Mouse (Mus musculus) thymus, postnatal 0 days (tissue): ENCODE measurements around the gene Smyd4. TPM values are rescaled to one million over a fixed set of nuclear protein-coding genes. Genes with fewer than 3 reads are reported as not detected.

ENCODE experiments used
- DNase-seq: peaks from one replicate; pipeline ENCODE4 v3.0.0-alpha.2; 2015; ENCODE audit warnings: low spot score
- microRNA-seq: library from miRNA; unstranded; fragments of <30 nt; microRNA quantifications from one replicate; pipeline ENCODE4, GENCODE M21; 2016; ENCODE audit warnings: borderline number of aligned reads
- polyA plus RNA-seq: library from polyadenylated mRNA; unstranded; fragments of >200 nt; fragmentation: Nextera tagmentation; extraction: Ambion mirVana; gene quantifications from 2 replicates; pipeline ENCODE4 v1.2.1, GENCODE M21; 2015

Smyd4 gene
- polyA plus RNA-seq, 1 experiment from 2014 or later: 9.5 TPM

DNA sequence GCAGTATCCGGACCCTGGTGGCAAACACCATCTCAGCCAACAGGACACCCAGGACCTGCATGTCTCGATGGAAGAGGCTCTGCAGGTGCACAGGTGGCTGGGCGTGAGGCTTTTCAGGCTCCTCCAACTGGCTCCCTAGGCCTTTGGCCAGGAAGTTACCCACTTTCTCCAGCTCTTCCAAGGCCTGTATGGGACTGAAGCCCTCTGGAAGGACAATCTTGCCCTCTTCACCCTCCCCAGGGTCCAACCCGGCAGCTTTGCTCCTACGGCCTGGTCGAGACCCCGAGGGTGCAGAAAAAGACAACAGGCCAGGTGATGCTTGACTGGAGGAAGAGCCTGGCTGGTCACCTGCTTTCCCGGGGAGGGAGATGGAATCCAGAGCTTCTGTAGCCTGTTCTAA, 103.8 kb downstream of the Smyd4 start:
- no peak for DNase-seq

DNA sequence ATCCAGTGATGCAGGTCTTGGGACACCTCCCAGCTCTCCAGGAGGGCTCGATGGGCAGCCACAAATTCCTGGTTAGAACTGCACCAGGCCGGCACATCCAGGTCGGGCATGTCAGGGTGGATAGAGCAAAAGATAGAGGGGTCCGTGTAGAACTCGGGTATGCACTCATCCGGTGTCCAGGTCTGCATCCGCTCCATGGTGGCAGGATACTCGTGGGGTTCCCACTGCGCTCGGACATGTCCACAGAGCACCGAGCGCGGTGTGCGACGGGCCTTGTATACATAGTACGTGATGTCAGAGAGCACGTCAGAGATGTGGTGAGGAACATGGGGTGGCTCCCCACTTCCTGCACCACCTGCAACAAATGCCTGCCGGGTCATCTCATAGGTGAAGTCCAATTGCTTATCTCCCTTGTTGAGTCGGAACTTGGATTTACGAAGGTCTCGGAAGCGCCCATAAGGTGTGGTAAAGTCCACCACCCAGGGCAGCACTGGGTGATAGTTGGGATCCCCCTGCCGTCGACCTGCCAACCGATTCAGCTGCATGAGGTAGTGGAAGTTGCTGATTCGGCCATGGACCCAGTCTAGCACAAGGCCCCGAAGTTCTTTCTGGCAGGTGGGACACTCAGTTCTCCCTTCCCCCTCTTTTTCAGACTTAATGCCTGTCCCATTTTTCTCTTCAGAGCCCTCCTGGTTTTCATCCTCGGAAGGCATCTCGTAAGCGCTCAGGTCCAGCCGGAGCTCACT, 104.8 kb downstream of the Smyd4 start:
- DNase-seq: no peak

DNA sequence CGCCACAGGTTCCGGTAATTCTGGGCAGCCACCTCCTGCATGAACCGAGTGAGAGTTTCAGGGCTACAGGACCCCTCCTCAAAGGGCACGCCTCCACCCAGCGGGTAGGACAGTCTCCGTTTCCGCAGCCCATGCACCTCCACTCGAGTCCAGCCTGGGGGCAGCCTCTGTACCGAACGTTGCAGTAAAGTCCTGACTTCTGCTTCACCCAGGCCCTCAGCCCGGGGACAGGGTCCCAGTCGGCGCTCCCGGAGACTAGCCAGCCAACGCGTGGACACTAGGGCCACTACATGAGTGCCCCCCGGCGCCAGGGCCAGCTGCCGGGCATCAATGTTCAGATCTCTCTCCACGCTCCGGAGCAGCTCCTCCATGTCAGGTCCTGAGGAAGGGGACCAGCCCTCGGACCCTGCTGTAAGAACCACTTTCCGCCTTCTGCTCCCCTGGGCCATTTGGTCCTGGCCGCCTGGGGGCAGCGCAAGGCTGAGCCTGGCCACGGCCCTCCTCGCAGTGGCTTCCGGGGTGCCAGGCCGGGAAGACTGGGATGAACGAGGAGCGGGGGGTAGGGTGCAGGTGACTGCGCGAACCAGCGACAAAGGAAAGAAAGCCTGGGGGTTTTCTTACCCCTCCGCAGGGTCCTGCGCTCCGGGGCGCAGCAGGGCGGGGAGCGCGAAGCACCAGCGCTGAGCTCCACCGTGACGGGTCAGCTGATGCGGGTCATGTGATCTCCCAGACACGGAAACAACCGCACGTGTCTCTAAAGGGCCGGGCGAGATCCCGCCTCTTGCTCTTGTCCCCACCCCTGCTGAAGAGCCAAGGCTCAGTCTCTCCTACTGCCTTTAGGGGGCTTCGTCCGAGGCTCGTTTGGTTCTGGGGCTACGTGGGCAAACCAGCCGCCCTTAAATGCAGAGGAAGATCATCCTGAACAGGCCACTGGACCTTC, 106.0 kb downstream of the Smyd4 start, which contains the start of gene Wdr81:
TSS of gene Wdr81 (minus strand) at position 727 of the 940 bp plus-strand sequence.
- peak; percentile 92 for DNase-seq

Small RNA genes lying within 50 kb of the gene (microRNA-seq; reads per million reads assigned to microRNA genes)
- not detected for gene Gm47300

Other genes with a start within 250 kb of the Smyd4 start
- 8.3 and 11.0 TPM in 2 replicates for gene Hic1, start 178.9 kb upstream of the Smyd4 start, polyA plus RNA-seq
- gene Ovca2, start 169.6 kb upstream of the Smyd4 start, polyA plus RNA-seq: 34.2 and 37.7 TPM in 2 replicates
- 14.0 and 14.1 TPM in 2 replicates for gene Dph1, start 157.2 kb upstream of the Smyd4 start, polyA plus RNA-seq
- gene Rtn4rl1, start 154.7 kb upstream of the Smyd4 start, polyA plus RNA-seq: 7.8 and 8.1 TPM in 2 replicates
- gene Rpa1, start 109 bp upstream of the Smyd4 start, polyA plus RNA-seq: 145 and 158 TPM in 2 replicates
- gene Serpinf1, start 74.3 kb downstream of the Smyd4 start, polyA plus RNA-seq: 44.9 and 47.7 TPM in 2 replicates
- gene Serpinf2, start 91.2 kb downstream of the Smyd4 start, polyA plus RNA-seq: 0.10 TPM in 1 of 2 replicates, not detected in the other
- 5.7 and 5.9 TPM in 2 replicates for gene Wdr81, start 106.3 kb downstream of the Smyd4 start, polyA plus RNA-seq
- gene Tlcd2, start 113.3 kb downstream of the Smyd4 start, polyA plus RNA-seq: 9.7 and 13.8 TPM in 2 replicates
- gene Prpf8, start 138.4 kb downstream of the Smyd4 start, polyA plus RNA-seq: 39.2 and 40.0 TPM in 2 replicates
- gene Rilp, start 161.7 kb downstream of the Smyd4 start, polyA plus RNA-seq: 0.90 and 1.1 TPM in 2 replicates
- 2.4 and 2.7 TPM in 2 replicates for gene Scarf1, start 165.1 kb downstream of the Smyd4 start, polyA plus RNA-seq
- 33.2 and 33.6 TPM in 2 replicates for gene Slc43a2, start 183.3 kb downstream of the Smyd4 start, polyA plus RNA-seq
- gene Pitpna, start 239.7 kb downstream of the Smyd4 start, polyA plus RNA-seq: 103 and 112 TPM in 2 replicates